Mouse (Mus musculus): ENCODE results near the gene Tekt2. TPM values are rescaled to one million over a fixed set of nuclear protein-coding genes. Genes with fewer than 3 reads are reported as not detected.

Tekt2 gene
- polyA plus RNA-seq, 1 experiment from 2014 or later = 5.5 TPM

DNA sequence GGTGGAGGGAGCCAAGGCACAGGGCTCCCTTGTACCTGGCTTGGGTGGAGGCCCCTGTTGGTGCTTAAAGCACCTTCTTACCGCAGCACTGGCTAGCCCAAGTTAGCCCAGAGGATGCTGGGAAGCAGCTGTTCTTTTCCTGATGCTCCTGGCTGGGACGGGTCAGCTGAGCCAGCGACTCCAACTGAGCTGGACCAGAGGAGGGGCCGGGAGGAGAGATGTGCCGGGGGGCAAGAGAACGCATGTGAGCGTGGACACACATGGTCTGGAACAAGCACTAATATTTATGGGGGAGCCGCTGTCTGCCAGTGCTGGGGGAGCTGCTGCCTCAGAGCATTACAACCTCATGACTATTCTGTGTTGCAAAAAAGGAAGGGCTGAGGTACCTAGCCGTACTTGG lies 46.5 kb downstream of the Tekt2 start:
- Histone ChIP-seq H3K27me3 (ENCODE audit: insufficient read depth, low read length) (no peaks in the 10 kb centered on the region), H3K4me3 (ENCODE audit: low read length) (no peak overlapping the region), H3K36me3 (ENCODE audit: insufficient read depth, low read length) (peaks cover 9% of the 10 kb centered on the region; the same call in 1 of the 2 replicates), H3K4me2 (replicated peaks; ENCODE audit: low read depth, low read length) (no peak overlapping the region), H3K4me1 (ENCODE audit: insufficient read depth, low read length) (peaks cover 10% of the 10 kb centered on the region), H3K27ac (ENCODE audit: low read length) (no peak overlapping the region), H3K9ac (replicated peaks; ENCODE audit: low read length) (no peak overlapping the region), H3K9me3 (ENCODE audit: low read length) (no peaks in the 10 kb centered on the region)
- ATAC-seq (ENCODE audit: low FRiP score, low TSS enrichment) = no peak
- WGBS = 43% methylated on average over 9 of the region's 9 CpGs

GRCm38 (mm10) chr4:126278565-126278915 lies 46.9 kb downstream of the Tekt2 start:
- no peaks in the 10 kb centered on the region for H3K27me3 ChIP-seq (ENCODE audit: insufficient read depth, low read length)
- ATAC-seq (ENCODE audit: low FRiP score, low TSS enrichment) = no peak

GRCm38 (mm10) chr4:126277906-126278564 lies 47.5 kb downstream of the Tekt2 start:
- Histone ChIP-seq H3K4me3 (ENCODE audit: low read length) (no peak overlapping the region), H3K4me1 (ENCODE audit: insufficient read depth, low read length) (peaks cover 10% of the 10 kb centered on the region), H3K4me2 (replicated peaks; ENCODE audit: low read depth, low read length) (peak overlapping the region; percentile 36), H3K27me3 (ENCODE audit: insufficient read depth, low read length) (no peaks in the 10 kb centered on the region), H3K9me3 (ENCODE audit: low read length) (no peaks in the 10 kb centered on the region), H3K36me3 (ENCODE audit: insufficient read depth, low read length) (peaks cover 14% of the 10 kb centered on the region; the same call in 1 of the 2 replicates), H3K9ac (replicated peaks; ENCODE audit: low read length) (0 out of 2 replicates have a peak overlapping the region, but pooled peaks have one; percentile 6), H3K27ac (ENCODE audit: low read length) (no peak overlapping the region)
- WGBS = 4% methylated on average over 13 of the region's 13 CpGs
- peak; percentile 44 for ATAC-seq (ENCODE audit: low FRiP score, low TSS enrichment)

More at GRCm38 (mm10) chr4:126278565-126278915, 46.9 kb downstream of the Tekt2 start:
- 34% methylated on average over 9 of the region's 9 CpGs for WGBS
- H3K4me3 ChIP-seq (ENCODE audit: low read length) = no peak overlapping the region
- H3K4me1 ChIP-seq (ENCODE audit: insufficient read depth, low read length) = peaks cover 10% of the 10 kb centered on the region
- 0 out of 2 replicates have a peak overlapping the region, but pooled peaks have one; percentile 6 for H3K9ac ChIP-seq (replicated peaks; ENCODE audit: low read length)
- H3K36me3 ChIP-seq (ENCODE audit: insufficient read depth, low read length) = peaks cover 13% of the 10 kb centered on the region; the same call in 1 of the 2 replicates
- H3K4me2 ChIP-seq (replicated peaks; ENCODE audit: low read depth, low read length) = no peak overlapping the region
- no peaks in the 10 kb centered on the region for H3K9me3 ChIP-seq (ENCODE audit: low read length)
- no peak overlapping the region for H3K27ac ChIP-seq (ENCODE audit: low read length)

GRCm38 (mm10) chr4:126275681-126276131 lies 49.8 kb downstream of the Tekt2 start:
- no peak overlapping the region for H3K9ac ChIP-seq (replicated peaks; ENCODE audit: low read length)
- H3K4me3 ChIP-seq (ENCODE audit: low read length) = no peak overlapping the region
- peaks cover 10% of the 10 kb centered on the region for H3K4me1 ChIP-seq (ENCODE audit: insufficient read depth, low read length)
- 0 out of 2 replicates have a peak, but pooled peaks have one; percentile 22 for ATAC-seq (ENCODE audit: low FRiP score, low TSS enrichment)
- no peak overlapping the region for H3K4me2 ChIP-seq (replicated peaks; ENCODE audit: low read depth, low read length)
- WGBS = 43% methylated on average over 13 of the region's 13 CpGs
- peaks cover 16% of the 10 kb centered on the region; the same call in 1 of the 2 replicates for H3K36me3 ChIP-seq (ENCODE audit: insufficient read depth, low read length)
- H3K27ac ChIP-seq (ENCODE audit: low read length) = peak overlapping the region; percentile 17; the same call in 1 of the 2 replicates
- H3K9me3 ChIP-seq (ENCODE audit: low read length) = no peaks in the 10 kb centered on the region
- no peaks in the 10 kb centered on the region for H3K27me3 ChIP-seq (ENCODE audit: insufficient read depth, low read length)

DNA sequence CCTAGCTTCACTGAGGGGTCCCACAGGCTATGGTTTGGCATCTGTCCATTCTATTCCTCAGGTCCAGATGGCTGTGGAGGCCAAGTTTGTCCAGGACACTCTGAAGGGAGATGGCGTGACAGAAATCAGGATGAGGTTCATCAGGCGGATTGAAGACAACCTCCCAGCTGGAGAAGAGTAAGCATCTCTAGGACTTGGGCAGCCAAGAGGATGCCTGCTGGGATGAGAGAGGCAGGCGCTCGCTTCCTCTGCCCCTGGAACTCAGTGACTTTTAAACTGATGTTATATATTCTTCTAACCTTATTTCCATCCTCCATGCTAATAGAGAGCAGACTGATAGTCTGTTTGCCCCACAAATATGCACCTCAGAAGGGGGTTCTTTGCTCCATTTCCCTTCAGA lies 50.4 kb downstream of the Tekt2 start:
- Histone ChIP-seq H3K27me3 (ENCODE audit: insufficient read depth, low read length) (no peaks in the 10 kb centered on the region), H3K9me3 (ENCODE audit: low read length) (no peaks in the 10 kb centered on the region), H3K36me3 (ENCODE audit: insufficient read depth, low read length) (peaks cover 16% of the 10 kb centered on the region; the same call in 1 of the 2 replicates), H3K4me3 (ENCODE audit: low read length) (no peak overlapping the region), H3K4me1 (ENCODE audit: insufficient read depth, low read length) (peaks cover 10% of the 10 kb centered on the region), H3K27ac (ENCODE audit: low read length) (no peak overlapping the region), H3K9ac (replicated peaks; ENCODE audit: low read length) (no peak overlapping the region), H3K4me2 (replicated peaks; ENCODE audit: low read depth, low read length) (no peak overlapping the region)
- WGBS = 90% methylated on average over 4 of the region's 4 CpGs
- ATAC-seq (ENCODE audit: low FRiP score, low TSS enrichment) = no peak

- 84% methylated on average over 13 of the region's 13 CpGs for WGBS
- no peak overlapping the region for H3K9ac ChIP-seq (replicated peaks; ENCODE audit: low read length)
- peaks cover 10% of the 10 kb centered on the region for H3K4me1 ChIP-seq (ENCODE audit: insufficient read depth, low read length)
- H3K27ac ChIP-seq (ENCODE audit: low read length) = no peak overlapping the region
- no peak for ATAC-seq (ENCODE audit: low FRiP score, low TSS enrichment)
- H3K27me3 ChIP-seq (ENCODE audit: insufficient read depth, low read length) = no peaks in the 10 kb centered on the region
- peaks cover 16% of the 10 kb centered on the region; the same call in 1 of the 2 replicates for H3K36me3 ChIP-seq (ENCODE audit: insufficient read depth, low read length)
- H3K4me3 ChIP-seq (ENCODE audit: low read length) = no peak overlapping the region
- H3K9me3 ChIP-seq (ENCODE audit: low read length) = no peaks in the 10 kb centered on the region
- H3K4me2 ChIP-seq (replicated peaks; ENCODE audit: low read depth, low read length) = no peak overlapping the region
Observed at GRCm38 (mm10) chr4:126273753-126274152, 51.7 kb downstream of the Tekt2 start.

Other genes with a start within 250 kb of the Tekt2 start
- 55.3 and 59.3 TPM in 2 replicates for gene Lsm10, start 229.1 kb downstream of the Tekt2 start, polyA plus RNA-seq (2015; fragmentation: Nextera tagmentation; extraction: Ambion mirVana)
- gene Stk40, start 221.7 kb downstream of the Tekt2 start, polyA plus RNA-seq (2015; fragmentation: Nextera tagmentation; extraction: Ambion mirVana) = 43.9 and 44.5 TPM in 2 replicates
- 99.9 and 103 TPM in 2 replicates for gene Eva1b, start 177.9 kb downstream of the Tekt2 start, polyA plus RNA-seq (2015; fragmentation: Nextera tagmentation; extraction: Ambion mirVana)
- gene Sh3d21, start 162.2 kb downstream of the Tekt2 start, polyA plus RNA-seq (2015; fragmentation: Nextera tagmentation; extraction: Ambion mirVana) = 9.1 and 10.5 TPM in 2 replicates
- gene Thrap3, start 122.9 kb downstream of the Tekt2 start, polyA plus RNA-seq (2015; fragmentation: Nextera tagmentation; extraction: Ambion mirVana) = 210 and 218 TPM in 2 replicates
- gene Map7d1, start 69.3 kb downstream of the Tekt2 start, polyA plus RNA-seq (2015; fragmentation: Nextera tagmentation; extraction: Ambion mirVana) = 31.5 and 32.2 TPM in 2 replicates
- 113 and 120 TPM in 2 replicates for gene Trappc3, start 63.4 kb downstream of the Tekt2 start, polyA plus RNA-seq (2015; fragmentation: Nextera tagmentation; extraction: Ambion mirVana)
- gene Col8a2, start 38.9 kb downstream of the Tekt2 start, polyA plus RNA-seq (2015; fragmentation: Nextera tagmentation; extraction: Ambion mirVana) = 11.1 and 11.4 TPM in 2 replicates
- gene Adprhl2, start 4.0 kb downstream of the Tekt2 start, polyA plus RNA-seq (2015; fragmentation: Nextera tagmentation; extraction: Ambion mirVana) = 85.3 and 91.6 TPM in 2 replicates
- gene Ago3, start 103.9 kb upstream of the Tekt2 start, polyA plus RNA-seq (2015; fragmentation: Nextera tagmentation; extraction: Ambion mirVana) = 13.6 and 17.9 TPM in 2 replicates
- gene Ago1, start 142.9 kb upstream of the Tekt2 start, polyA plus RNA-seq (2015; fragmentation: Nextera tagmentation; extraction: Ambion mirVana) = 4.6 and 5.1 TPM in 2 replicates
- 1.5 TPM in 2 replicates for gene Ago4, start 207.8 kb upstream of the Tekt2 start, polyA plus RNA-seq (2015; fragmentation: Nextera tagmentation; extraction: Ambion mirVana)
- 33.8 and 37.2 TPM in 2 replicates for gene Clspn, start 231.2 kb upstream of the Tekt2 start, polyA plus RNA-seq (2015; fragmentation: Nextera tagmentation; extraction: Ambion mirVana)